Mouse (Mus musculus) bone marrow, adult 2 months (tissue): ENCODE results near the gene Hoxa1. TPM values are rescaled to one million over a fixed set of nuclear protein-coding genes. Genes with fewer than 3 reads are reported as not detected.

Experiments used
- H3K27ac ChIP-seq: fragments of 200-500 bp; 2 replicates; pipeline ENCODE4 v1.5.1; 2012; ENCODE audit warnings: low read depth, mild to moderate bottlenecking, control low read depth, inconsistent platforms, low read length; ENCODE audit not compliant: control insufficient read depth, poor library complexity, insufficient read depth
- H3K4me1 ChIP-seq: fragments of 200-500 bp; 2 replicates; pipeline ENCODE4 v1.6.1; 2011; ENCODE audit warnings: low read length; ENCODE audit not compliant: control insufficient read depth, insufficient read depth
- H3K4me3 ChIP-seq: fragments of 200-500 bp; replicated peaks from 2 replicates; pipeline ENCODE3; 2011; ENCODE audit warnings: mild to moderate bottlenecking, low read depth, low read length, control low read depth; ENCODE audit not compliant: control insufficient read depth
- CTCF ChIP-seq: fragments of 200-500 bp; IDR thresholded peaks from 2 replicates; pipeline ENCODE4 v1.5.1; 2011; ENCODE audit warnings: low read length, control low read depth; ENCODE audit not compliant: control insufficient read depth, insufficient read depth
- POLR2A ChIP-seq: fragments of 200-500 bp; IDR thresholded peaks from 2 replicates; pipeline ENCODE4 v1.6.1; 2011; ENCODE audit warnings: low read depth, mild to moderate bottlenecking, control low read depth, low read length, borderline replicate concordance; ENCODE audit not compliant: control insufficient read depth
- WGBS: fragments of 180-500 bp; shearing (Covaris S2); methylation state at CpG from one replicate; pipeline ENCODE4 v1.1.7; 2018; 5-methylcytosine and 5-hydroxymethylcytosine counted together
- polyA plus RNA-seq: library from polyadenylated mRNA; stranded (reverse); fragments of >200 nt; gene quantifications from 2 replicates; pipeline ENCODE4 v1.2.4, GENCODE M21; 2011; ENCODE audit warnings: low replicate concordance; ENCODE audit not compliant: missing spikeins, insufficient read depth, insufficient read length

The Hoxa1 gene
- polyA plus RNA-seq, 1 experiment: 0.97 TPM

- Histone ChIP-seq H3K4me3 (no peak overlapping the region), H3K27ac (no peak overlapping the region), H3K4me1 (no peaks in the 10 kb centered on the region)
- WGBS: 71% methylated on average over 3 of the region's 3 CpGs
- TF ChIP-seq POLR2A (no peak), CTCF (no peak)
These were observed 36.9 kb downstream of the Hoxa1 start for GRCm38 (mm10) chr6:52121173-52121572.

- Histone ChIP-seq H3K4me3 (no peak overlapping the region), H3K4me1 (no peaks in the 10 kb centered on the region), H3K27ac (no peak overlapping the region)
- WGBS: 49% methylated on average over 6 of the region's 6 CpGs
- TF ChIP-seq POLR2A: no peak
- TF ChIP-seq CTCF: no peak
These were observed 39.0 kb downstream of the Hoxa1 start for GRCm38 (mm10) chr6:52118903-52119635.

DNA sequence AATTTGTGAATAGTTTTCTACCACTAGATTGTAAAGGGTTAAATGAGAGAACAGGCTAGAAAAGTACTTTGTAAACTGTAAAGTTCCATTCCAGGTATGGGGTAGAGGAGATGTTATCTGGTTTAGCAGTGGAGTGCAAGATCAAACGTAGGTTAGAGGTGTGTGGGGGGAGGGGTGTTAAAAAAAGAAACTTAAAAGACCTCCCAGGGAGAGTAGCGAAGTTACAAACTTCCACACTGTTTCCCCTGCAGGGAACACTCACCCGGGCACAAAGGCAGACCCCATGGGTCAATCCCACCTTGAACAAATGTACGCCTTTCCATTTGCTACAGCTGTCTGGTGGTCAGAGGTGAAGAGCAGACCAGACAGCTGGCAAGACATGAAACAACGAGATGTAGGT, 42.2 kb downstream of the Hoxa1 start:
- Histone ChIP-seq H3K4me3 (no peak overlapping the region), H3K27ac (no peak overlapping the region), H3K4me1 (no peaks in the 10 kb centered on the region)
- WGBS: 34% methylated on average over 5 of the region's 5 CpGs
- no peak for TF ChIP-seq CTCF
- no peak for TF ChIP-seq POLR2A

DNA sequence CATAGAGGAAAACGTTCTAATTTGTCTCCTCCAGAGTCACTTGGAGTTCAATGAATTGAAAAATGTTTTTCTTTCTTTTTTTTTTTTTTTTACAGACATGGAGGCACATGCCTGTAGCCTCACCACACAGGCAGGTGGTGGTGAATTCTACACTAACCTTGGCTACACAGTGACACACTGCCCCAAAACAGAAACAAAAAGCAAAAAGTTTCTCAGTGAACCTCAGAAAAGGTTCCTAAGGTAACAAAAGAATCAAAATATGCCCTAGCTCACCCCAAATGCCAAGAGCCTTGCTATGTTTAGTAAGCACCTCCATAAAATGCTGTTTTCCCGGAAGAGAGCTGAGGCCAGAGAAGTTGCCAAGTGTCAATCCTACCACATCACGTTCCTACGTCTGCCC, 46.3 kb downstream of the Hoxa1 start:
- no peaks in the 10 kb centered on the region for H3K4me1 ChIP-seq
- H3K4me3 ChIP-seq: no peak overlapping the region
- WGBS: 77% methylated on average over 4 of the region's 4 CpGs
- H3K27ac ChIP-seq: no peak overlapping the region
- no peak for TF ChIP-seq CTCF
- no peak for TF ChIP-seq POLR2A

DNA sequence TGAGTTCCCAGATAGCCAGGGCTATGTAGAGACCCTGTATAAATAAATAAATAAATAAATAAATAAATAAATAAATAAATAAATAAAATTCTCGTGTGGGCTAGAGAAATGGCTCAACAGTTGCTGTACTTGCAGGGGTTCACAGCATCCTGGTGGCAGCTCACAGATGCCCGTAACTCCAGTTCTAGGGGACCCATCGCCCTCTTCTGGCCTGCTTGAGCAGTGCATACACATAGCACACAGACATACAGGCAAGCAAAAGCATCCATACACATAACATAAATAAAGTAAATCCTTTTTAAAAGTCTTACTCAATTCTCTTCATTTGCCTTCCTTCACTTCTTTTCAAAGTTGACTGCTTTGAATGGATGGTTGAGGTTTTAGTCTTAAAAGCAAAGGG, 50.7 kb downstream of the Hoxa1 start:
- H3K27ac ChIP-seq: no peak overlapping the region
- H3K4me3 ChIP-seq: no peak overlapping the region
- WGBS: 80% methylated on average over 3 of the region's 3 CpGs
- TF ChIP-seq POLR2A (no peak), CTCF (no peak)
- no peaks in the 10 kb centered on the region for H3K4me1 ChIP-seq

DNA sequence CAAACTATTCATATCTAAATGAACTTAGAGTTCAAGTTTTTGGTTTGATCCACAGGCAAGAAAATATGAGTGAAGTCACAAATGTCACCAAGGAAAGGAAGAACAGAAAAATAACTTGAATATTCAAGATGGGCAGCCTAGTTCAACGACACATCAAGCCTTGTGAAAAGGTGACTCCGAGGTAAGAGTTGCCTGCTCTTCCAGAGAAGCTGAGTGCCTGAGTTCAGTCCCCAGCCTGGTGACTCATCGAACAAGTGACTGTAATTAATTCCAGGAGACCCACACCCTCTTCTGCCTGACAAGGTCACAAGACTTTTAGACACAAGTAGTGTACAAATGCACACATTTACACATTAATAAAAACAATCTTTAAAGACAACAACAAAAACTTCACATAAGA, 51.4 kb downstream of the Hoxa1 start:
- no peak overlapping the region for H3K4me3 ChIP-seq
- TF ChIP-seq CTCF: no peak
- no peak for TF ChIP-seq POLR2A
- no peak overlapping the region for H3K27ac ChIP-seq
- whole genome bisulfite sequencing: 72% methylated on average over 3 of the region's 3 CpGs
- no peaks in the 10 kb centered on the region for H3K4me1 ChIP-seq

DNA sequence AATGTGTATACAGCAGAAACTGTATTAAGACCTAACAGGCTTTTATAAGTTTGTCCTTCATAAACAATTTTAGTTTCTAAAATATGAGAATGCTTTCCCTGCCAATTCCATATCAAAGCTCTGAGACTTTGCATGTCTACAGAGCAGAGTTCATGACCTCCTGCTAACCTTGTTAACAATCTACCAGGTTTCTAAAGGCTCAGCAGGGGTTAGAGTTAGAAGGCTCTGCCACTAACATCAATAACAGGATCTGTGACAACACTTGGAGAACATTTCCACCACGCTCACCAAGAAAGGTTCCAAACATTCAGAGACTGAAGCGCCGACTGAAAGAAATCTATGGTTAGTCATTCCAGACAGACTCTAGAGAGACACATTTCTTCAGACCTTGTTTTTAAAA, 51.9 kb downstream of the Hoxa1 start:
- WGBS: 78% methylated on average over 3 of the region's 3 CpGs
- no peak overlapping the region for H3K27ac ChIP-seq
- H3K4me3 ChIP-seq: no peak overlapping the region
- TF ChIP-seq CTCF: no peak
- no peaks in the 10 kb centered on the region for H3K4me1 ChIP-seq

Other genes with a start within 250 kb of the Hoxa1 start
- gene Skap2, start 145.8 kb downstream of the Hoxa1 start, polyA plus RNA-seq: 65.0 and 102 TPM in 2 replicates
- gene Hoxa2, start 6.5 kb upstream of the Hoxa1 start, polyA plus RNA-seq: 1.4 TPM in 1 of 2 replicates, not detected in the other
- gene 5730596B20Rik, start 19.2 kb upstream of the Hoxa1 start, polyA plus RNA-seq: not detected in 2 replicates
- gene Hoxa4, start 33.4 kb upstream of the Hoxa1 start, polyA plus RNA-seq: 1.8 TPM in 1 of 2 replicates, not detected in the other
- gene Hoxa5, start 46.3 kb upstream of the Hoxa1 start, polyA plus RNA-seq: 1.5 and 2.4 TPM in 2 replicates
- not detected in 2 replicates for gene Hoxa6, start 50.4 kb upstream of the Hoxa1 start, polyA plus RNA-seq
- gene Hoxa3, start 55.0 kb upstream of the Hoxa1 start, polyA plus RNA-seq: 1.2 and 2.4 TPM in 2 replicates
- gene Gm28308, start 55.0 kb upstream of the Hoxa1 start, polyA plus RNA-seq: not detected in 2 replicates
- gene Hoxa7, start 63.5 kb upstream of the Hoxa1 start, polyA plus RNA-seq: 1.4 and 2.8 TPM in 2 replicates
- gene Hoxa9, start 72.8 kb upstream of the Hoxa1 start, polyA plus RNA-seq: 2.2 and 3.8 TPM in 2 replicates
- 0.93 and 1.6 TPM in 2 replicates for gene Hoxa10, start 82.5 kb upstream of the Hoxa1 start, polyA plus RNA-seq
- 1.3 TPM in 1 of 2 replicates, not detected in the other for gene Hoxa11, start 87.5 kb upstream of the Hoxa1 start, polyA plus RNA-seq
- not detected in 2 replicates for gene Hoxa13, start 102.6 kb upstream of the Hoxa1 start, polyA plus RNA-seq
- gene Evx1, start 155.2 kb upstream of the Hoxa1 start, polyA plus RNA-seq: not detected in 2 replicates